Mouse (Mus musculus) ES-E14 (cell line): Measurements from ENCODE around the gene Prpsap2. TPM values are rescaled to one million over a fixed set of nuclear protein-coding genes. Genes with fewer than 3 reads are reported as not detected.

Source experiments
- DNase-seq: peaks from one replicate; pipeline ENCODE4 v3.0.0-alpha.2; 2013; ENCODE audit warnings: low read depth, low spot score
- H3K27ac ChIP-seq: 2 replicates; pipeline ENCODE4 v1.5.1; 2012; ENCODE audit warnings: low read depth, mild to moderate bottlenecking, low read length, moderate library complexity, mixed read lengths; ENCODE audit not compliant: poor library complexity, insufficient read depth, severe bottlenecking
- H3K36me3 ChIP-seq: 2 replicates; pipeline ENCODE4 v1.6.1; 2012; ENCODE audit warnings: mild to moderate bottlenecking, low read length, moderate library complexity, mixed read lengths; ENCODE audit not compliant: control insufficient read depth, poor library complexity, insufficient read depth, severe bottlenecking
- H3K4me1 ChIP-seq, 2 experiments: fragments of 150-350 bp in 1 of 2; sonication (generic) in 1 of 2; 2 replicates each; pipeline ENCODE4 v1.6.1; 2012; ENCODE audit warnings: low read length in 2 of 2, mild to moderate bottlenecking in 1 of 2, mixed read lengths in 1 of 2; ENCODE audit not compliant: control insufficient read depth in 2 of 2, insufficient read depth in 2 of 2, poor library complexity in 1 of 2
- H3K4me3 ChIP-seq, 2 experiments: fragments of 150-350 bp in 1 of 2; sonication (generic) in 1 of 2; 2 replicates each; pipeline ENCODE4 v1.5.1; 2012; ENCODE audit warnings: low read length in 2 of 2, low read depth in 1 of 2, mild to moderate bottlenecking in 1 of 2, mixed read lengths in 1 of 2; ENCODE audit not compliant: insufficient read depth in 1 of 2, poor library complexity in 1 of 2, severe bottlenecking in 1 of 2
- H3K9ac ChIP-seq: 2 replicates; pipeline ENCODE4 v1.6.1; 2012; ENCODE audit warnings: low read depth, mild to moderate bottlenecking, low read length, mixed read lengths; ENCODE audit not compliant: poor library complexity, insufficient read depth, severe bottlenecking
- H3K9me3 ChIP-seq: fragments of 150-350 bp; sonication (generic); 2 replicates; pipeline ENCODE4 v1.6.1; 2012; ENCODE audit warnings: low read depth, mild to moderate bottlenecking, low read length; ENCODE audit not compliant: control insufficient read depth, insufficient read depth
- CHD2 ChIP-seq: IDR thresholded peaks from 2 replicates; pipeline ENCODE4 v1.6.1; 2014; ENCODE audit warnings: mild to moderate bottlenecking, low read depth, low read length, inconsistent platforms
- HCFC1 ChIP-seq: IDR thresholded peaks from 2 replicates; pipeline ENCODE4 v1.6.1; 2012; ENCODE audit warnings: low read length, inconsistent platforms, borderline replicate concordance; ENCODE audit not compliant: insufficient read depth
- MAFK ChIP-seq: IDR thresholded peaks from 2 replicates; pipeline ENCODE4 v1.6.1; 2014; ENCODE audit warnings: mild to moderate bottlenecking, low read depth, low read length, inconsistent platforms; ENCODE audit not compliant: insufficient read depth
- ZC3H11A ChIP-seq: IDR thresholded peaks from 2 replicates; pipeline ENCODE4 v1.6.1; 2012; ENCODE audit warnings: low read depth, mild to moderate bottlenecking, inconsistent platforms, low read length, borderline replicate concordance
- ZNF384 ChIP-seq: IDR thresholded peaks from 2 replicates; pipeline ENCODE4 v1.6.1; 2012; ENCODE audit warnings: low read depth, low read length, inconsistent platforms
- in situ Hi-C, 2 experiments: fragments of 600-800 bp; cut with MboI; formaldehyde crosslinking; loops; one replicate each; pipeline ENCODE4 v1.15.1; 2025; ENCODE audit warnings: low sequenced_read_pairs in 2 of 2, inconsistent platforms in 1 of 2; ENCODE audit not compliant: unreplicated experiment in 2 of 2
- total RNA-seq: library from RNA; depleted of rRNA; stranded (reverse); fragments of 300-350 nt; gene quantifications from 2 replicates; pipeline ENCODE4 v1.2.3, GENCODE M21; 2012

Prpsap2 gene
- total RNA-seq, 1 experiment: 35.7 TPM

DNA sequence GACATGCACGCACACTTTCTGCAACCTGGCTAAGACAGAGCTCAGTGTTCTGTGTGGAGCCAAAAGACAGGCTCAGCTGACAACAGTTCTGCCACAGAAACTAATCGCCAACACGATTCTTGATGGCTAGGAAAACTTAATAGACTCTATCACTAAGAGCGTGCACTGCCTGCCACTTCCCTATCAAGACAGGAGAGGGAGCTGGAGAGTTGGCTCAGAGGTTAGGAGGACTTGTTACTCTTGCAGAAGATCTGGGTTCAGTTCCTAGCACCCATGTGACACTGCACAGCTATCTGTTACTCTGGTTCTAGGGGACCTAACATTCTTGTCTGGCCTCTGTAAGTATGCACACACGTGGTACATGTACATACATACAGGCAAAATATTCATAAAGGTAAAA lies 10.3 kb downstream of the Prpsap2 start:
- DNase-seq: peak; percentile 42
- no peaks in the 10 kb centered on the region for H3K9me3 ChIP-seq
- no peaks in the 10 kb centered on the region for H3K4me1 ChIP-seq
- no peak overlapping the region for H3K4me3 ChIP-seq
- no peak overlapping the region for H3K9ac ChIP-seq
- H3K36me3 ChIP-seq: peaks cover 16% of the 10 kb centered on the region
- TF ChIP-seq HCFC1 (no peak), ZC3H11A (no peak), CHD2 (no peak), ZNF384 (no peak), MAFK (no peak)
- H3K27ac ChIP-seq: no peak overlapping the region
- in situ Hi-C loops: no loop called here

GRCm38 (mm10) chr11:61747161-61747560 lies 14.7 kb downstream of the Prpsap2 start:
- Histone ChIP-seq H3K9ac (no peak overlapping the region), H3K4me1 (no peaks in the 10 kb centered on the region), H3K27ac (no peak overlapping the region), H3K36me3 (peaks cover 6% of the 10 kb centered on the region), H3K9me3 (no peaks in the 10 kb centered on the region), H3K4me3 (no peak overlapping the region)
- in situ Hi-C loops: no loop called here
- TF ChIP-seq ZNF384: no peak
- DNase-seq: no peak

DNA sequence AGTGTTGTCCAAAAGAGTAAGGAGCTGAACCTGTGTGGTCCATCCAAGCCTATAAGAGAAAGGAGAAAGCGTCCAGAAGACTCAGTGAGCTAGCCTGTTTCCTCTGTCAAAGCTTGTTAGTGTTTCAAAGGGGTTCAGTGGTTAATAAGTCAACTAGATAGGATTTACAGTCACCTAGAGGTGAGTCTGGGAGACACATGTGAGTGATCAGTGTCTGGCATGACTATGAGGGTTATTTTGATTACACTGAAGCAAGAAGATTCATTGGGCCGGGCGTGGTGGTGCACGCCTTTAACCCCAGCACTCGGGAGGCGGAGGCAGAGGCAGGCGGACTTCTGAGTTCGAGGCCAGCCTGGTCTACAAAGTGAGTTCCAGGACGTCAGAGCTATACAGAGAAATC lies 16.1 kb downstream of the Prpsap2 start:
- H3K9ac ChIP-seq: no peak overlapping the region
- H3K9me3 ChIP-seq: no peaks in the 10 kb centered on the region
- H3K4me3 ChIP-seq: no peak overlapping the region
- TF ChIP-seq MAFK (no peak), ZNF384 (no peak), CHD2 (no peak), HCFC1 (no peak), ZC3H11A (no peak)
- in situ Hi-C loops: no loop called here
- DNase-seq: no peak
- no peaks in the 10 kb centered on the region for H3K4me1 ChIP-seq
- H3K27ac ChIP-seq: no peak overlapping the region
- H3K36me3 ChIP-seq: peaks cover 7% of the 10 kb centered on the region

GRCm38 (mm10) chr11:61744460-61744859 lies 17.4 kb downstream of the Prpsap2 start:
- in situ Hi-C loops: no loop called here
- DNase-seq: no peak
- TF ChIP-seq ZC3H11A: no peak
- no peak for TF ChIP-seq MAFK
- no peak for TF ChIP-seq ZNF384
- no peak for TF ChIP-seq CHD2
- TF ChIP-seq HCFC1: no peak
- Histone ChIP-seq H3K4me3 (no peak overlapping the region), H3K4me1 (no peaks in the 10 kb centered on the region), H3K36me3 (peaks cover 8% of the 10 kb centered on the region), H3K9ac (no peak overlapping the region), H3K27ac (no peak overlapping the region), H3K9me3 (no peaks in the 10 kb centered on the region)

- Histone ChIP-seq H3K4me1 (no peaks in the 10 kb centered on the region), H3K9ac (no peak overlapping the region), H3K36me3 (peaks cover 11% of the 10 kb centered on the region), H3K4me3 (no peak overlapping the region), H3K27ac (no peak overlapping the region), H3K9me3 (no peaks in the 10 kb centered on the region)
- in situ Hi-C loops: no loop called here
- no peak for DNase-seq
- TF ChIP-seq HCFC1: no peak
These were observed 18.1 kb downstream of the Prpsap2 start for GRCm38 (mm10) chr11:61743768-61744167.
